Mouse (Mus musculus) liver, embryonic 13.5 days (tissue): Measurements from ENCODE around the gene Pard6b. TPM values are rescaled to one million over a fixed set of nuclear protein-coding genes. Genes with fewer than 3 reads are reported as not detected.

Experiments used
- ATAC-seq: fragments of 200-750 bp; cut with Nextera tagmentation; 2 replicates; pipeline ENCODE4 v1.8.0; 2017; ENCODE audit warnings: low read depth, mild to moderate bottlenecking, moderate number of reproducible peaks, moderate library complexity
- DNase-seq: peaks from one replicate; pipeline ENCODE4 v3.0.0; 2022
- H3K27ac ChIP-seq: fragments of 300-500 bp; sonication (generic); 2 replicates; pipeline ENCODE4 v1.5.1; 2015; ENCODE audit warnings: moderate library complexity, mild to moderate bottlenecking, inconsistent platforms
- H3K27me3 ChIP-seq: fragments of 300-500 bp; sonication (generic); 2 replicates; pipeline ENCODE4 v1.6.1; 2015; ENCODE audit warnings: mild to moderate bottlenecking, inconsistent platforms
- H3K36me3 ChIP-seq: fragments of 300-500 bp; sonication (generic); 2 replicates; pipeline ENCODE4 v1.6.1; 2015; ENCODE audit warnings: mild to moderate bottlenecking, inconsistent platforms
- H3K4me1 ChIP-seq: fragments of 300-500 bp; sonication (generic); replicated peaks from 2 replicates; pipeline ENCODE4 v1.6.1; 2015; ENCODE audit warnings: inconsistent platforms
- H3K4me2 ChIP-seq: fragments of 300-500 bp; sonication (generic); 2 replicates; pipeline ENCODE4 v1.6.1; 2015; ENCODE audit warnings: inconsistent platforms, mild to moderate bottlenecking, moderate library complexity
- H3K4me3 ChIP-seq: fragments of 300-500 bp; sonication (generic); replicated peaks from 2 replicates; pipeline ENCODE4 v1.5.1; 2015; ENCODE audit warnings: mild to moderate bottlenecking, inconsistent platforms
- H3K9ac ChIP-seq: fragments of 300-500 bp; sonication (generic); 2 replicates; pipeline ENCODE4 v1.6.1; 2015; ENCODE audit warnings: mild to moderate bottlenecking, inconsistent platforms
- H3K9me3 ChIP-seq: fragments of 300-500 bp; sonication (generic); replicated peaks from 2 replicates; pipeline ENCODE4 v1.6.1; 2016; ENCODE audit warnings: inconsistent platforms
- WGBS: fragments of 180-500 bp; shearing (Covaris S2); methylation state at CpG from one replicate; pipeline ENCODE4 v1.1.7; 2015; ENCODE audit not compliant: insufficient replicate concordance; 5-methylcytosine and 5-hydroxymethylcytosine counted together
- polyA plus RNA-seq: library from polyadenylated mRNA; unstranded; fragments of >200 nt; fragmentation: Nextera tagmentation; extraction: Ambion mirVana; gene quantifications from 2 replicates; pipeline ENCODE4 v1.2.1, GENCODE M21; 2015

Pard6b gene
- polyA plus RNA-seq, 1 experiment from 2014 or later: 2.2 TPM

DNA sequence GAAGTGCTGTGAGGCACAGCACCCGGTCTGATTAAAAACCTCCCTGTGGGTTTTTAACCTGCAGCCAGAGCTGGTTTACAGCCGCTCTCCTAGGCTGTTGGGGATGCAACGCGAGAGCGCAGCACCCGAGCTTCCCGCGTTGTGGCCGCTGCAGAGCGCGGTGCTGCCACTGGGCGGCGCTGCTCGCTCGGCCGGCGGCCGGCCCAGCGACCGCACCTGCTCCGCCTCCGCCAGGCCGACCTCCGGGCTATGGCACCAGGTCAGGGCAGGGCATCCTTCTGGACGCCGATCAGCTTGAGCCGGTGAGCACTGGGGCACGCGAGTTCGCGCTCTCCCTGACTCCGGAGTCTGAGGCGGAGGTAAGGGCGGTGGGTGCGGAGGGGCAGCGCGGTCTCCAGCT, 36.3 kb downstream of the Pard6b start:
- ATAC-seq (peak; percentile 57), DNase-seq (peak; percentile 62)
- Histone ChIP-seq H3K27ac (no peak overlapping the region), H3K9ac (peak overlapping the region; percentile 67), H3K36me3 (peaks cover under 1% of the 10 kb centered on the region; the same call in 1 of the 2 replicates), H3K4me2 (peak overlapping the region; percentile 83), H3K9me3 (no peaks in the 10 kb centered on the region), H3K4me3 (peak overlapping the region; percentile 58), H3K4me1 (peaks cover 27% of the 10 kb centered on the region), H3K27me3 (peaks cover 19% of the 10 kb centered on the region)
- WGBS: 2% methylated on average over 37 of the region's 37 CpGs

DNA sequence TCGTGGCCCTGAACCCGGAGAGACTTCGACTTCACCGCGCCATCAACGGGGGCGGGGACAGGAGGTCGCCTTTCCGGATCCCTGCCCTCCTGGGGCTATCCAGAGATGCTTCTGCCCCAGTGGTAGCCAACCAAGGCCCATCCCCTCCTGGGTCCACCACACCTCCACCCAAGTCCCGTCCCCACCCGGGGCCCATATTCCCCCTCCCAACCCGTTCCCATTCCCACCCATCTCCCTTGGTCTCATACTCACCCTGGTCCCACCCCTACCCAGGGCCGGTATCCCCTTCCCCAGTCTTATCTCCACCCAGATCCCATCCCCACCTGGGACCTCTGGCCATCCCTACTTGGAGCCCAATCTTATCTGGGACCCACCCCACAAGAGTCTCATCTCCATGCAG, 36.7 kb downstream of the Pard6b start:
- DNase-seq (no peak), ATAC-seq (peak; percentile 33)
- 0 out of 2 replicates have a peak, but pooled peaks cover 2% of the 10 kb centered on the region for H3K9me3 ChIP-seq
- 4% methylated on average over 13 of the region's 13 CpGs for WGBS
- peaks cover 27% of the 10 kb centered on the region for H3K4me1 ChIP-seq
- peaks cover 3% of the 10 kb centered on the region; the same call in 1 of the 2 replicates for H3K36me3 ChIP-seq
- peaks cover 19% of the 10 kb centered on the region for H3K27me3 ChIP-seq
- H3K4me2 ChIP-seq: peak overlapping the region; percentile 83
- no peak overlapping the region for H3K27ac ChIP-seq
- peak overlapping the region; percentile 67 for H3K9ac ChIP-seq
- peak overlapping the region; percentile 58 for H3K4me3 ChIP-seq

DNA sequence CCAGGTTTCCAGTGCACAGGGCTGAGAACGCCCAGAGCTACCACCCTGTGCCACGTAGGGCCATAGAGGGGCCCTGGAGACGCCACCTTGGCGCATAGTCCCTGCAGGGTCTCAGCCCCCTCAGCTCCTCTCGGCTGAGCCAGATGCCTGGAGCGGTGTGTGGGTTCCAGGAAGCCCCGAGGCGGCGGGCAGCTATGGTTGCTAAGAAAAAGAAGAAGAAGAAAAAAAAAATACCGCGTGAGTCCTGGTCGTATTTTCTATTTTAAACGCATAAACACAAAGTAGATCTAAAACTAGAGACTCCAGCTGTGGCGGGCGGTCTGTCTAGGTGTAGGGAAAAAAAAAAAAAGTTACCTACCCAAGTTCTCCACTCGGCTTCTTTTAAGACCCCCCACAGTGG, 37.2 kb downstream of the Pard6b start:
- H3K4me1 ChIP-seq: peaks cover 27% of the 10 kb centered on the region
- 0 out of 2 replicates have a peak, but pooled peaks cover 2% of the 10 kb centered on the region for H3K9me3 ChIP-seq
- no peak overlapping the region for H3K27ac ChIP-seq
- peaks cover 3% of the 10 kb centered on the region; the same call in 1 of the 2 replicates for H3K36me3 ChIP-seq
- peaks cover 19% of the 10 kb centered on the region for H3K27me3 ChIP-seq
- peak overlapping the region; percentile 83 for H3K4me2 ChIP-seq
- DNase-seq (no peak), ATAC-seq (no peak)
- WGBS: 46% methylated on average over 16 of the region's 16 CpGs
- H3K9ac ChIP-seq: no peak overlapping the region
- H3K4me3 ChIP-seq: 0 out of 2 replicates have a peak overlapping the region, but pooled peaks have one; percentile 58

DNA sequence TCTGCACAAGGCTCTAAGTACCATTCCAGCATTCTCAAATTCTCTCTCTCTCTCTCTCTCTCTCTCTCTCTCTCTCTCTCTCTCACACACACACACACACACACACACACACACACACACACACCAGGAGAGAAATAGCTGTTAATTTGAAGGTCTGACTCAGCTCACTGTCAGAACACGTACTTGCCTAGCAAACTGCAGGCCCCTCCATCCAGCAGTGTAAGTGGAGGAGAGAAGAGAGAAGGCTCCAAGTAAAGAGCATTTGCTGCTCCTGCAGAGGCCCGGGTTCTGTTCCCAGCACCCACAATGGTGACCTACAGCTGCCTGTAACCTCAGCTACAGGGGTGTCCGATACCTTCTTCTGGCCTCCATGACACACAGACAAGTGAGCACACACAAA, 37.7 kb downstream of the Pard6b start:
- 76% methylated on average over 3 of the region's 3 CpGs for WGBS

DNA sequence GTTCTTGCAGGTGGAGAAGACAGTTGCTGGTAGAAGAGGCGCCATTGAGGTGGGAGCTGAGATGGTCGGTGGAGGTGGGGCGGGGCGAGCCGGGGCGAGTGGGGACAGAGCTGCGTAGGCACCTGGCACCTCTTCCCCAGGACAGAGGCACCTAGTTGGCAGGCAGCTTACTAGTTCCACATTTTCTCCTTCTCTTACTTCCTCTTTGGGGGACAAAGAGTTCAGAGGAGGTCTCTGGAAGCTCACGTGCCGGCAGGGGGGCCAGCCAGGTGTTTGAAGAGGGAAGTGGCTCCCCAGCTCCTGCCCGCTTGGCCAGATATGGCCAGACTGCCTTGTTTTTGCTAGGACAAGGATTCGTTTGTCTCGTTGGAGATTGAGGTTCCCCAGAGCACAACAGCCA, 38.3 kb downstream of the Pard6b start:
- Histone ChIP-seq H3K9ac (no peak overlapping the region), H3K36me3 (peaks cover 3% of the 10 kb centered on the region; the same call in 1 of the 2 replicates), H3K4me1 (peaks cover 23% of the 10 kb centered on the region), H3K27me3 (peaks cover 19% of the 10 kb centered on the region), H3K4me2 (no peak overlapping the region), H3K4me3 (no peak overlapping the region), H3K9me3 (0 out of 2 replicates have a peak, but pooled peaks cover 2% of the 10 kb centered on the region), H3K27ac (no peak overlapping the region)
- no peak for ATAC-seq
- 36% methylated on average over 12 of the region's 12 CpGs for WGBS
- DNase-seq: no peak

More for the DNA sequence above, 37.7 kb downstream of the Pard6b start:
- no peak overlapping the region for H3K9ac ChIP-seq
- H3K27ac ChIP-seq: no peak overlapping the region
- H3K27me3 ChIP-seq: peaks cover 19% of the 10 kb centered on the region
- DNase-seq: no peak
- peaks cover 26% of the 10 kb centered on the region for H3K4me1 ChIP-seq
- no peak overlapping the region for H3K4me2 ChIP-seq
- no peak for ATAC-seq
- H3K4me3 ChIP-seq: no peak overlapping the region
- H3K9me3 ChIP-seq: 0 out of 2 replicates have a peak, but pooled peaks cover 2% of the 10 kb centered on the region
- H3K36me3 ChIP-seq: peaks cover 3% of the 10 kb centered on the region; the same call in 1 of the 2 replicates

DNA sequence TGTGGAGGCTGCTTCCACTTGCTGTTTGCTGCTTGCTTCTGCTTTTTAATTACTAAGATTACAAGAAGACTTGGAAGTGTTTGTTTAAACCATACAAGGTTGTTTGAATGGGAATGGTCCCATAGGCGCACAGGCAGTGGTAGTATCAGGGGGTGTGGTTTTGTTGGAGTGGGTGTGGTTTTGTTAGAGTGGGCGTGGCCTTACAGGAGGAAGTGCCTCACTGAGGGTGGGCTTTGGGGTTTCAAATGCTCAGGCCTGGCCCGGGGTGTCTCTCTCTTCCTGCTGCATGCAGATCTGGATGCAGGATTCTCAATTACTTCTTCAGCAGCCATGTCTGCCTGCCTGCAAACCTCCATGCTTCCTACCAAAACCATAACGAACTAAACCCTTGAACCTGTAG, 40.1 kb downstream of the Pard6b start:
- Histone ChIP-seq H3K4me2 (no peak overlapping the region), H3K4me3 (no peak overlapping the region), H3K9me3 (0 out of 2 replicates have a peak, but pooled peaks cover 2% of the 10 kb centered on the region), H3K36me3 (peaks cover 3% of the 10 kb centered on the region; the same call in 1 of the 2 replicates), H3K4me1 (peaks cover 18% of the 10 kb centered on the region), H3K27me3 (peaks cover 19% of the 10 kb centered on the region), H3K27ac (no peak overlapping the region), H3K9ac (no peak overlapping the region)
- whole genome bisulfite sequencing: 62% methylated on average over 4 of the region's 4 CpGs
- DNase-seq (no peak), ATAC-seq (no peak)

DNA sequence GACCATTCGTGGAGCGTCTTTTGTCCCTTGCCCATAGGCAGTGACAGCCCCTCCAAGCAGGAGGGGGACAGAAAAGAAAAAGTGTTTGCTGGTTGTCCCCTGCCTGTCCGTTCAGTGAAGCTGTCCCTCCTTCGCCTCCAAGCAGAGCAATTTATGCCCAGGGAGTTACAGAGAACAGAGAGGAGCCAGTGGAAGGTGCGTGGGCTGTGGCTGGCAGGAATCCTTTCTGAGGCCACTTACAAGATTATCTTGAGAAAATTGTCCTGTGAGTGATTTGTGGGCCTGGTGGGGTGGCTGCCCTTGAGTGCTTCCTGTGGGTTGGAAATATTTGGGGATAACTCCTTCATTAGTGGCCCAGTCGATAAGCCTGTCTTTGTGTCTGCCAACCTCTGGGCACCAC, 42.8 kb downstream of the Pard6b start:
- DNase-seq: no peak
- H3K27me3 ChIP-seq: peaks cover 9% of the 10 kb centered on the region
- WGBS: 82% methylated on average over 6 of the region's 6 CpGs
- H3K27ac ChIP-seq: no peak overlapping the region
- no peak overlapping the region for H3K4me2 ChIP-seq
- H3K9me3 ChIP-seq: 0 out of 2 replicates have a peak, but pooled peaks cover 2% of the 10 kb centered on the region
- H3K4me1 ChIP-seq: peaks cover 15% of the 10 kb centered on the region
- no peak overlapping the region for H3K9ac ChIP-seq
- no peak for ATAC-seq
- no peak overlapping the region for H3K4me3 ChIP-seq
- H3K36me3 ChIP-seq: peaks cover 3% of the 10 kb centered on the region; the same call in 1 of the 2 replicates

DNA sequence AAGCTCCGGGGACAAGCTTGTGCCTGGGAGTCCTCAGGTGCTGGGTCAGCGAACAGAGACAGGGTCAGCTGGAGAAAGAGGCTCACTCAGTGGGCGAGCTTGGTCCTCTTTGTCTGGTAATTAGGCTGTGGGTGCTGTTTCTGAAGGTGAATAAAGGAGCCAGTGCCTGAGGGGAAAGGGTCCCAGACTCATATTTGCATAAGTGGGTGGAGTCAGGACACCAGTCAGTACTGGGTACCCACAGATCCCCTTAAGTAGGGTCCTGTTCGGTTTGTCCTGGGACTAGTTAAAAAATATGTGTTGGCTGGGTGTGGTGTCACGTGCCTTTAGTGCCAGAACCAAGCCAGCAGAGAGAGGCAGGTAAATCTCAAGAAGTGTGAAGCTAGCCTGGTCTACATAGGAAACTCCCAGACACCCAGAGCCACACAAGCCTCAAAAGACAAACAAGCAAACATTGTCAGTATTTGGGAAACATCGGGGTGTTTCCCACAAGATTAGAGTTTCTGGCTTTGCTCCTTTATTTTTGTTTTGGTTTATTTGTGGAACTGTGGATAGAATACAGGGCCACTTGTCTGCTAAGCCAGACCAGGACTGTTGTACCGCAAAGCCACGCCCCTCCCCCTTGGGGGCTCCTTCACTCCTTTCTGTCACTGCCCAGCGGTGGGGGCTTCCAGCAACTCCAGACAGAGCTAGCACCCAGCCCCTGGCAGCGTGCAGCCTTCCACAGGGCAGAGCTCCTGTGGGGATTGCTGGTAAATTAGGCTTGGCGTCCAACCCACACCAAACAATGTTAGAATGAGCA, 44.7 kb downstream of the Pard6b start:
- no peaks in the 10 kb centered on the region for H3K27me3 ChIP-seq
- no peak overlapping the region for H3K4me3 ChIP-seq
- H3K4me1 ChIP-seq: peaks cover 17% of the 10 kb centered on the region
- H3K27ac ChIP-seq: no peak overlapping the region
- peaks cover 3% of the 10 kb centered on the region; the same call in 1 of the 2 replicates for H3K36me3 ChIP-seq
- DNase-seq (no peak), ATAC-seq (no peak)
- no peak overlapping the region for H3K9ac ChIP-seq
- H3K4me2 ChIP-seq: no peak overlapping the region
- H3K9me3 ChIP-seq: 0 out of 2 replicates have a peak, but pooled peaks cover 2% of the 10 kb centered on the region
- WGBS: 37% methylated on average over 11 of the region's 11 CpGs

DNA sequence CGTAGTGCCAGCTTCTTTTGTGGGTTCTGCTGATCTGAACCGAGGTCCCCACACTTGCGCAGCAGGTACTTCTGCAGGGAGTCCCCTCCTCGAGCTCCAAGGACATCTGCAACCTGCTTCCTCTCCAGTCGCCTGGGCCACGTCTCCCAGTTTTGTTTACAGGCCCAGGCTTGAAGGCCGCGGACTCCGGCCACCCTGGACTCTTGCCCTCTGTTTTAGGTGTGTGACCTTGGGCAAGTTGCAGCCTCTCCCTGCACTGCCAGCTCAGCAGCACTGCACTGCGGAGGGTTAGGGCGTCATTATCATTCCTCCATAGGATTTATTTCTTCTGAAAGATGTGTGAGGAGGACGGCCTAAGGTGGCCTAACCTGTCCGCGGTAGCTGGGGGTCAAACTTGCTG, 47.0 kb downstream of the Pard6b start:
- ATAC-seq: 0 out of 2 replicates have a peak, but pooled peaks have one; percentile 18
- H3K36me3 ChIP-seq: no peaks in the 10 kb centered on the region
- H3K9me3 ChIP-seq: no peaks in the 10 kb centered on the region
- H3K27me3 ChIP-seq: no peaks in the 10 kb centered on the region
- H3K27ac ChIP-seq: no peak overlapping the region
- DNase-seq: no peak
- H3K4me2 ChIP-seq: no peak overlapping the region
- peaks cover 17% of the 10 kb centered on the region for H3K4me1 ChIP-seq
- WGBS: 82% methylated on average over 14 of the region's 14 CpGs
- no peak overlapping the region for H3K4me3 ChIP-seq
- H3K9ac ChIP-seq: no peak overlapping the region

DNA sequence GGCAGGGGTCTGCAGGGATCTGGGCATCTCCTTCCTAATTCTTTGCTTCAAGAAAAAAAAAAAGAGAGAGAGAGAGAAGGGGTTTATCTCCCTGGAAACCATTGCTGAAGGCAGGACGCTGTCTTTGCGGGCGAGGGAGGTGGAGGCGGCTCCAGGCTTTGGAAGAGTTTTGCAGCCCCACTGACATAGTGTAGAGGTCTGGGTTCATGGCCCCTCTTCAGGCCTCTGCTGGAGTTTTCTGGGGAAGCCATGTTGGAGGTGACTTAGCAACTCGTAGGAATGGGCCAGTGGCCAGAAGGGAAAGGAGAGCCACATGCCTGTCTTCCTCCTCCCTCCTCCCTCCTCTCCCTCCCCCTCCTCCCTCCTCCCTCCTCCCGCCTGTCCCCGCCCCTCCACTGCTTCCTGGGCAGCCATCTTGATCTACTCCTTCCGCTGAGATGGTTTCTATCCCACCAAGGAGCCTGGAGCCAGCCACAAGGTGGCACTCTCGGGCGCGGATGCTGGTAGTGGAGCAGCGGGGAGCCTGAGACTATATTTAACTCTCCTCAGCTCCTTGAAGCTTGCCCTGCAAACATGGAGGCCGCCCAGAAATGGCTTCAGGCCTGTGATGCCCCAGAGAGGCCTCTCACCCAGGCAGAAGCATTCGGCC, 47.5 kb downstream of the Pard6b start:
- 33% methylated on average over 12 of the region's 14 CpGs for WGBS
- no peak overlapping the region for H3K4me2 ChIP-seq
- peaks cover 17% of the 10 kb centered on the region for H3K4me1 ChIP-seq
- H3K27ac ChIP-seq: no peak overlapping the region
- H3K36me3 ChIP-seq: no peaks in the 10 kb centered on the region
- H3K4me3 ChIP-seq: no peak overlapping the region
- 0 out of 2 replicates have a peak, but pooled peaks cover 4% of the 10 kb centered on the region for H3K27me3 ChIP-seq
- DNase-seq (peak; percentile 79), ATAC-seq (peak; percentile 81)
- H3K9ac ChIP-seq: no peak overlapping the region
- H3K9me3 ChIP-seq: no peaks in the 10 kb centered on the region

DNA sequence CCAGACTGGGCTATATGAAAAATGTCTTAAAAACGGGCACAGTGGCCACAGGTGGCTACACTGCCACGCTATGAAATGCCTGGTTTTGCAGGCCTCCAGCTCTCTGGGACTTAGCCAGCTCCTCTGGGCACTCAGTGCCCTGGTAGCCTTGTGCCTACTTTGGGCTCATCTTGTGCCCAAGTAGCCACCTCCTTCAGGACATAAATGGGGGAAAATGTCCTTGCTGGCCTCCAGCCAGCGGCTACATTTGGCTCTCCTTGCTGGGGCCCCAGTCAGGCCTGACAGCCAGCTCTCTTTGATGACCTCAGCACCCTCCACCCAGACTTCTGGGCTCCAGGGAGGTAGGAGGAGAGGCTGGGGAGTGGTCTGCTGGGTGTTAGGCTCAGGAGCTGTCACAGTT, 49.2 kb downstream of the Pard6b start:
- no peaks in the 10 kb centered on the region for H3K9me3 ChIP-seq
- peaks cover 17% of the 10 kb centered on the region for H3K4me1 ChIP-seq
- ATAC-seq (no peak), DNase-seq (no peak)
- H3K27ac ChIP-seq: no peak overlapping the region
- no peak overlapping the region for H3K9ac ChIP-seq
- no peak overlapping the region for H3K4me2 ChIP-seq
- 0 out of 2 replicates have a peak, but pooled peaks cover 7% of the 10 kb centered on the region for H3K27me3 ChIP-seq
- 80% methylated on average over 3 of the region's 3 CpGs for WGBS
- H3K4me3 ChIP-seq: no peak overlapping the region
- no peaks in the 10 kb centered on the region for H3K36me3 ChIP-seq
